Mouse (Mus musculus): ENCODE results near the gene Gm17657. TPM values are rescaled to one million over a fixed set of nuclear protein-coding genes. Genes with fewer than 3 reads are reported as not detected.
A peak's percentile ranks its signal among the peaks of the same experiment; 100 is the strongest.

The Gm17657 gene
- polyA plus RNA-seq, 1 experiment from 2014 or later: not detected

DNA sequence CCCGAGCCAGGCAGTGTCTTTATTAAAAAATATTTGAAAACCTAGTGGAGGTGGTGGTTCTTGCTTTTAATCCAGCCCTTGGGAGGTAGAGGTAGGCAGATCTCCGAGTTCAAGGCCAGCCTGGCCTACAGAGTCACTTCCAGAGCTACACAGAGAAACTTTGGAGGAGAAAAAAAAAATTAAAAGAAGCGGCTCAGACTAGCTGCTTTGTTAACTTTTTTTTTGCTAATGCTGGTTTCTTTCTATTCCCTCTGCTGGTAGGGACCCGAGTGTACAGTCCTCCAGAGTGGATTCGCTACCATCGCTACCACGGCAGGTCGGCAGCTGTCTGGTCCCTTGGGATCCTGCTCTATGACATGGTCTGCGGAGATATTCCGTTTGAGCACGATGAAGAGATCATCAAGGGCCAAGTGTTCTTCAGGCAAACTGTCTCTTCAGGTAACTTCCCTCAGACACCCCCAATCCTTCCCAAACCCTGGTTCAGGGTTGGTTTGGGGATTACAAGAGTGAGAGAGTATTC, 55.9 kb downstream of the Gm17657 start:
- H3K4me3 ChIP-seq (ENCODE audit: low read depth, low read length): peak overlapping the region; percentile 97
- no peaks in the 10 kb centered on the region for H3K9me3 ChIP-seq (ENCODE audit: control insufficient read depth, low read length)
- WGBS: 78% methylated on average over 11 of the region's 11 CpGs
- peak overlapping the region; percentile 79 for H3K4me2 ChIP-seq (ENCODE audit: low read depth)
- no peak overlapping the region; the same call in 1 of the 2 replicates for H3K9ac ChIP-seq (ENCODE audit: low read length)
- no peak for DNase-seq (ENCODE audit: low spot score)
- peaks cover 10% of the 10 kb centered on the region; the same call in 1 of the 2 replicates for H3K4me1 ChIP-seq (ENCODE audit: control insufficient read depth, insufficient read depth, low read length)
- H3K36me3 ChIP-seq (ENCODE audit: control insufficient read depth, insufficient read depth, low read length): peaks cover 8% of the 10 kb centered on the region
- no peaks in the 10 kb centered on the region for H3K27me3 ChIP-seq (ENCODE audit: control insufficient read depth, insufficient read depth, low read length)
- no peak overlapping the region for H3K27ac ChIP-seq (ENCODE audit: low read depth, low read length)
- no peak for ATAC-seq (ENCODE audit: insufficient read depth, low FRiP score, low TSS enrichment)

DNA sequence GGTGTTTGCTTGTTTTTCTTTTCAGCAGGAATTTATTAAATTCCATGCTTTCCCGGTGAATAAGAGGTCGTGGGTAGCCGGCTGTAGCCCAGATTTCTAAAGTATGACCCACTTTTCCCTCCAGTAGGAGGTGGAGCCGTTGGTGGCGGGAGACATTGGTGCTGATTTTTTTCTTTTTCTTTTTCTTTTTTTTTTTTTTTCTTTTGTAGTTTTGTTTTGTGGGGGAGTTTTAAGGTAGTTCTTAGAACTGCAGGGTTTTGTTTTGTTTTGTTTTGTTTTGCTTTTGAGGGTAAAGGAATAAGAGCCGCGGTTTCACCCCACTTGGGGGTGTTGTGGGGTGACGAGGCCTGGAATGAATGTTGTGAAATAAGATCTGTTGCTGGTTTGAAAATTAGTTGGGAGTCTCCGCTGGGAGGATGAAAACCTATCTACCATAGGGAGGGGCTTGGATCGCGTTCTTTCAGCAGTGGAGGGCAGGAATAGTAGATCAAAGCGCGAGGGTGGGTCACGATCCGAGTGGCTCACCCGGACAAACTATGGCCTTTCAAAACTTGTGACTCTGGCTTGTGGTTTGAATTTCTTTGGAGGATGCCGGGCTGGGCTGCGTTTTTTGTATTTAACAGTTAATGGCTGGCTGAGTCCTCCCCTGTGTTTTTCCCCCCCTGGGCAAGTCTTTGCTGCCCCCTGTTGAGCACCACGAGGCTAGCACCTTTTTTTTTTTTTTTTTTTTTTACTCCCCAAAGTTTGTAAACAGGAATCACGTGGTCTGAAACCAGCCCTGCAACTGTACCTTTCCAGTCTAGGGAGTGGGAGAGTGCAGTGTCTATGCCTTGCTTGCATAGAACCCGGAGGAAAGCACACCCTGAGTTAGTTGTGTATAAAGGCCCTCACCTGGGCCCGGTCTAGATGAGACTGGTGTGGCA, 56.9 kb downstream of the Gm17657 start:
- ATAC-seq (ENCODE audit: insufficient read depth, low FRiP score, low TSS enrichment) (no peak), DNase-seq (ENCODE audit: low spot score) (peak; percentile 74)
- peak overlapping the region; percentile 79 for H3K4me2 ChIP-seq (ENCODE audit: low read depth)
- H3K4me1 ChIP-seq (ENCODE audit: control insufficient read depth, insufficient read depth, low read length): peaks cover 10% of the 10 kb centered on the region; the same call in 1 of the 2 replicates
- peak overlapping the region; percentile 92 for H3K9ac ChIP-seq (ENCODE audit: low read length)
- peaks cover 8% of the 10 kb centered on the region for H3K36me3 ChIP-seq (ENCODE audit: control insufficient read depth, insufficient read depth, low read length)
- WGBS: 1% methylated on average over 22 of the region's 22 CpGs
- H3K27ac ChIP-seq (ENCODE audit: low read depth, low read length): no peak overlapping the region
- peak overlapping the region; percentile 97 for H3K4me3 ChIP-seq (ENCODE audit: low read depth, low read length)
- H3K27me3 ChIP-seq (ENCODE audit: control insufficient read depth, insufficient read depth, low read length): no peaks in the 10 kb centered on the region
- no peaks in the 10 kb centered on the region for H3K9me3 ChIP-seq (ENCODE audit: control insufficient read depth, low read length)

DNA sequence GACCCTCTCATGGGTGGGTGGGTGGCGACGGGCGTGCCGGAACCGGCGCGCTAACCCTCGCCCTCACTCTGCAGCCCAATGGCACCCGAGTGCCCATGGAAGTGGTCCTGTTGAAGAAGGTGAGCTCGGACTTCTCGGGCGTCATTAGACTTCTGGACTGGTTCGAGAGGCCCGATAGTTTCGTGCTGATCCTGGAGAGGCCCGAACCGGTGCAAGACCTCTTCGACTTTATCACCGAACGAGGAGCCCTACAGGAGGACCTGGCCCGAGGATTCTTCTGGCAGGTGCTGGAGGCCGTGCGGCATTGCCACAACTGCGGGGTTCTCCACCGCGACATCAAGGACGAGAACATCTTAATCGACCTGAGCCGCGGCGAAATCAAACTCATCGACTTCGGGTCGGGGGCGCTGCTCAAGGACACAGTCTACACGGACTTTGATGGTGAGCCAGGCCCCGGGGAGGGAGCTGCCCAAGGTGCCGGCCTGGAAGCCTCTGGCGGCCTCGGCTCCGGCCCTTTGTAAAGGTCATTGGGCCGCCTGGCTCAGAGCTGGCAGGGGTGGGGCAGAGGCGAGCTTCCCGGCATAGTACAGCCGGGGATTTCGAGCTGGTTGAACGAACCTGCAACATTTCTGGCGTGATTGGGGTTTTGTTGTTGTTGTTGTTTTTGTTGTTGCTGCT, 57.7 kb downstream of the Gm17657 start:
- Histone ChIP-seq H3K9ac (ENCODE audit: low read length) (peak overlapping the region; percentile 92), H3K36me3 (ENCODE audit: control insufficient read depth, insufficient read depth, low read length) (peaks cover 8% of the 10 kb centered on the region), H3K27ac (ENCODE audit: low read depth, low read length) (peak overlapping the region; percentile 95), H3K4me1 (ENCODE audit: control insufficient read depth, insufficient read depth, low read length) (peaks cover 10% of the 10 kb centered on the region; the same call in 1 of the 2 replicates), H3K4me2 (ENCODE audit: low read depth) (peak overlapping the region; percentile 79), H3K4me3 (ENCODE audit: low read depth, low read length) (peak overlapping the region; percentile 97), H3K9me3 (ENCODE audit: control insufficient read depth, low read length) (no peaks in the 10 kb centered on the region), H3K27me3 (ENCODE audit: control insufficient read depth, insufficient read depth, low read length) (no peaks in the 10 kb centered on the region)
- DNase-seq (ENCODE audit: low spot score) (peak; percentile 62), ATAC-seq (ENCODE audit: insufficient read depth, low FRiP score, low TSS enrichment) (no peak; the same call in 1 of the 2 replicates)
- WGBS: under 1% methylated on average over 47 of the region's 48 CpGs

DNA sequence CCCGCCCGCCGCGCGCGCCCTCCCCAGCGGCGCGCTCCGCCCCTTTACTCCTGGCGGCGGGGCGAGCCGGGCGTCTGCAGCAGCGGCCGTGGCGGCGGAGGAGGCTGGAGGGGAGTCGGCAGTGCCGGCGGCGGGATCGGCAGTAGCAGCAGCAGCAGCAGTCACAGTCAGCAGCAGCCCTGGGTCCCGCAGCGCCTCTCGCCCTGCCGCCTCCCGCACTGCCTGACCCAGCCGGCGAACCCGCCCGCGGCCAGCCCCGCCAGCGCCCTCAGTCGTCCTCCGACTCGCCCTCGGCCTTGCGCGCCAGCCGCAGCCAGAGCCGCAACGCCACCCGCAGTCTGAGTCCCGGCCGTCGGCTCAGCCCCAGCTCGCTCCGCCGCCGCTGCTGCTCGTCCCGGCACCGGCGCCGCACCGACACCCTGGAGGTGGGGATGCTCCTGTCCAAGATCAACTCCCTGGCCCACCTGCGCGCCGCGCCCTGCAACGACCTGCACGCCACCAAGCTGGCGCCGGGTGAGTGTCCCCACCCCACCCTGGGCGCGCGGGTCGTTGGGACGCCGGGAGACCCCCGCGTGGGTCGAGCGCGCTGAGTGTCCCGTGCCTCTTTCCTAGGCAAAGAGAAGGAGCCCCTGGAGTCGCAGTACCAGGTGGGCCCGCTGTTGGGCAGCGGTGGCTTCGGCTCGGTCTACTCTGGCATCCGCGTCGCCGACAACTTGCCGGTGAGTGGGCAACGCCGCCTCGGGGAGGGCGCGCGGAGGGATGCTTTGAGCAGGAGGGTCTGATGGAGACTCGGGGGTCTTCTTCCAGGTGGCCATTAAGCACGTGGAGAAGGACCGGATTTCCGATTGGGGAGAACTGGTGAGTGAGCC, 58.5 kb downstream of the Gm17657 start, which contains the start of gene Pim1:
Gene Pim1 (plus strand): TSS at position 41 of the 869 bp plus-strand sequence.
- no peaks in the 10 kb centered on the region for H3K27me3 ChIP-seq (ENCODE audit: control insufficient read depth, insufficient read depth, low read length)

DNA sequence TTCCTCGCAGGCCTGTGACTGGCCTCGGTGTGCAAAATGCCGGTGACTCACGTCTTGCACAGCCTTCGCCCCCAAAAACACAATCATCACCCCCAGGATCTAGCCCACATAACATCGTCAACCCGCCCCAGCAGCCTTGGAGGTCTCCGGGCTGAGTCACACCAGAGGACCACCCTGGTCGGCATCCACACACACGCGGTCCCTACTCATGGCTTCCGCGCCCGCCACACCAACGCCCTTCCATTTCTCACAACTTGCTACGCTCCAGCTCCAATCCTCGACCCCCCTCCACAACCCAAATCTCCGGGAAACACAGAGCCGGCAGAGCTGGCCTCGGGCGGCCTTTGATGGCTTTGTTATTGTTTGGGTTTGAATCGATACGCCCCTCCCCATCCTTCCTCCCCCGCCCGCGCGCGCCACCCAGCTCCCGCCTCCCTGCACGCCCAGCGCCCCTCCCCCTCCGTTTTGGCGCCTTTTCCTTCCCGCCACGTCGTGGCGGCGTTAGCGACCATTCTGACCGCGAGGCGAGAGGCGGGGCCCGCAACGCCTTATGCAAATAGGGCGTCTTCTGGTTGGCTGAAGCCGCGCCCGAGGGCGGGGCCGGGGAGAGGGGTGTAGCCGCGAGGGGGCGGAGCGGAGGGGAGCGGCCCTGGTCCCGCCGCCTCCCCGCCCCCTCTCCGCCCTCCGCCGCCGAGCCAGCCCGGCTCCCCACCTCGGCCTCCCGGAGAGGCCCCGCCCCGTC, 59.3 kb downstream of the Gm17657 start:
- no peaks in the 10 kb centered on the region for H3K9me3 ChIP-seq (ENCODE audit: control insufficient read depth, low read length)
- H3K4me2 ChIP-seq (ENCODE audit: low read depth): peak overlapping the region; percentile 82
- H3K9ac ChIP-seq (ENCODE audit: low read length): peak overlapping the region; percentile 92
- no peaks in the 10 kb centered on the region for H3K27me3 ChIP-seq (ENCODE audit: control insufficient read depth, insufficient read depth, low read length)
- peak overlapping the region; percentile 97 for H3K4me3 ChIP-seq (ENCODE audit: low read depth, low read length)
- ATAC-seq (ENCODE audit: insufficient read depth, low FRiP score, low TSS enrichment): peak; percentile 85
- H3K4me1 ChIP-seq (ENCODE audit: control insufficient read depth, insufficient read depth, low read length): peaks cover 10% of the 10 kb centered on the region; the same call in 1 of the 2 replicates
- H3K36me3 ChIP-seq (ENCODE audit: control insufficient read depth, insufficient read depth, low read length): peaks cover 8% of the 10 kb centered on the region
- under 1% methylated on average over 57 of the region's 68 CpGs for WGBS
- peak; percentile 100 for DNase-seq (ENCODE audit: low spot score)
- peak overlapping the region; percentile 95 for H3K27ac ChIP-seq (ENCODE audit: low read depth, low read length)

More for the DNA sequence above, 58.5 kb downstream of the Gm17657 start, which contains the start of gene Pim1:
- H3K4me2 ChIP-seq (ENCODE audit: low read depth): peak within 1 kb of the TSS; percentile 82
- under 1% methylated on average over 78 of the region's 99 CpGs for WGBS
- peaks cover 10% of the 10 kb centered on the region; the same call in 1 of the 2 replicates for H3K4me1 ChIP-seq (ENCODE audit: control insufficient read depth, insufficient read depth, low read length)
- H3K27ac ChIP-seq (ENCODE audit: low read depth, low read length): peak within 1 kb of the TSS; percentile 95
- DNase-seq (ENCODE audit: low spot score) (peak; percentile 71), ATAC-seq (ENCODE audit: insufficient read depth, low FRiP score, low TSS enrichment) (peak; percentile 73; the same call in 1 of the 2 replicates)
- H3K36me3 ChIP-seq (ENCODE audit: control insufficient read depth, insufficient read depth, low read length): peaks cover 8% of the 10 kb centered on the region
- peak within 1 kb of the TSS; percentile 92 for H3K9ac ChIP-seq (ENCODE audit: low read length)
- no peaks in the 10 kb centered on the region for H3K9me3 ChIP-seq (ENCODE audit: control insufficient read depth, low read length)
- H3K4me3 ChIP-seq (ENCODE audit: low read depth, low read length): peak within 1 kb of the TSS; percentile 97

DNA sequence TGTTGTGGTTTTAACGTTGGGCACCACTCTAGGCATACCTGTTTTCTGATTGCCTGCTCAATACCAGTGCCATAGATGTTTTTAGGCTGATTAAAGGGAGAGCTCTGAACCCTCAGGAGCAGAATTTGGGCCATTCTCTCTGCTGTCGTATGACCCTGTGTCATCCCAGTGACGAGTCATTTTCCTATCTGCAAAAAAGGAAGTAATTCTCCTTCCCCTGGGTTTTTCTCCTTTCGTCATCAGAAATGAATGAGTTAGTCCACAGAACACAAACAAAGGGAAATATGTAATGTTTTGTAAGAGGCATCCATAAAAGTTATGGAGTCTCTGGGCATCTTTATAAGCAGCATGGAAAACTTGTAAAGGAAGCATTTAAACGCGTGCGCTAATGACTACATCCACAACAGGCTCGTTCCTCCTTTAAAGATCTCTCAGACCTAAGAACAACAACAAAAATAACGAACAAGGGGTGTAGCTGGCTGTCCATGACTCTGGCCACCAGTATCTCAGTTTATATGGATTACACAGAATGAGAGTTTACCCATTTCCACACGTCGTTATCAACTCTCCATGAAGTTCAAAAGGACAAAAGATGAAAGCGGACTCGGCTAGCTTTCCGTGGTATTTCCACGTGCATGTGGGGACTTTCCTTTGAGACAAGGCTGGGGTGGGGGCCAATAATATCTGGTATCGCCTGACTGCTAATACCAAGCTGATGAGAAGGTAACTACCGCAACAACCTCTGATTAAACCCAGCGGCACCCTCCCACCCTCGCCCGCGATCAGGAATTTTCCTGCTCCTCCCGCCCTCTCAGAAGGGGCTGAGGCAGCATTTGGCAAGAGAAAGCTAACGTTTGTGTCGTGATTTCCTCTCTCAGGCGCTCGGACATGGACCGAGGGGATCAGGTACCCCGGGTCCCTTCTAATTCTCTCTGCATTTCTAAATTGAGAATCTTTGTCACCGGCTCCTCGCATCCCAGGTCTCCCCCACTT, 60.2 kb downstream of the Gm17657 start:
- no peaks in the 10 kb centered on the region for H3K9me3 ChIP-seq (ENCODE audit: control insufficient read depth, low read length)
- DNase-seq (ENCODE audit: low spot score): peak; percentile 69
- ATAC-seq (ENCODE audit: insufficient read depth, low FRiP score, low TSS enrichment): no peak

More for the DNA sequence above, 60.2 kb downstream of the Gm17657 start:
- 7% methylated on average over 30 of the region's 30 CpGs for WGBS
- Histone ChIP-seq H3K4me3 (ENCODE audit: low read depth, low read length) (peak overlapping the region; percentile 97), H3K36me3 (ENCODE audit: control insufficient read depth, insufficient read depth, low read length) (peaks cover 3% of the 10 kb centered on the region; the same call in 1 of the 2 replicates), H3K27me3 (ENCODE audit: control insufficient read depth, insufficient read depth, low read length) (no peaks in the 10 kb centered on the region), H3K27ac (ENCODE audit: low read depth, low read length) (peak overlapping the region; percentile 93), H3K9ac (ENCODE audit: low read length) (peak overlapping the region; percentile 87), H3K4me1 (ENCODE audit: control insufficient read depth, insufficient read depth, low read length) (peaks cover 10% of the 10 kb centered on the region; the same call in 1 of the 2 replicates), H3K4me2 (ENCODE audit: low read depth) (peak overlapping the region; percentile 82)

All from neural tube, embryonic 11.5 days (tissue).